Mouse (Mus musculus): ENCODE measurements around the gene Ccdc146. TPM values are rescaled to one million over a fixed set of nuclear protein-coding genes. Genes with fewer than 3 reads are reported as not detected.

The Ccdc146 gene
- polyA plus RNA-seq (2014; fragmentation: Nextera tagmentation; extraction: Ambion mirVana) = 2.2 TPM in 2 replicates

DNA sequence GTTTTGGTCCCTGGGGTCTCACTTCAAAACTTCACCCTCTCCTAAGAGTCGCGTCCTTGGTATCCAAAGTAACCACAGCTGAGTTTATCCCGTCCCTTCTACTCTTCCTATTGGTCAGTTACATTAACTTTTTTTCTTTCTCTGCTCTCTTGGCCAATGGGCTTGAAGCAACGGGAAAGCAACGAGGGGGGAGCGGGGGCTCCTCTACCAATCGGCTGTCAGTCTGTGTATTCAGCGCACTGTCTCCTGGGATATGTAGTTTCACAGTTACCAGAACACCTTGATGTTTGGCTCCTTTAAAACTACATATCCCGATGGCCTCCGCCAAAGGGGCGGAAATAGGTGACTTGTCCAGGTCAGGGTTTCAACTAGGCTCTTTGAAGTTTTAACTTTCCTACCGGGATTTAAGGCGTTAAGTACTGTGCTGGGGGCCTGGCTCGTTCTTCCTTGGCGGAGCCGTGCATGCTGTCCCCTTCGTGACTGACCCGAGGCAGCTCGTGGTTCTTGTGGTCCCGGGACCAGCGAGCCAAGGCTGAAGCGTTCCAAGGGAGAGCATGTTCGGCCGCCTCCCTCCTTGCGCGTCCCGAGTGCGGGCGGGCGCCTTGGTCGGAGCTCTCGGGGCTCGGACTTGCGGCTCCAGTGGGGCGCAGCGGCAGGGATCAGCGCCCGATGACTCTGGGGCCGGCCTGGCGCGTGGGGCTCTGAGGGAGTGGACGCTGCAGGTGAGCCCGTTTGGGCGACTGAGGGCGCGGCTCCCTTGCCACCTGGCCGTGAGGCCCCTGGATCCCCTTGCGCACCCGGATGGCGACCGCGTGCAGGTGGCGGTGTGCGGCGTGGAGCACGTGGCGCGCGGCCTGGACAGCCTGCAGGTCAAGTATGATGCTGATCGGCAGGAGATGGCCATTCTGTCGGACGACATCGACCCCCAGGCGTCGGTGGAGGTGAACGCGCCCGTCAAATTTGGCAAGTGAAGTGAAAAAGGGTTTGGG lies at the start of gene Ccdc146, which contains the start of gene Fam185a:
TSS of gene Ccdc146 (minus strand) at position 64 of the 989 bp plus-strand sequence.
TSS of gene Fam185a (plus strand) at position 345 of the 989 bp plus-strand sequence.
- H3K9me3 ChIP-seq (replicated peaks; ENCODE audit: control insufficient read depth, low read length) = no peaks in the 10 kb centered on the region
- H3K27ac ChIP-seq (ENCODE audit: low read depth, low read length) = peak within 1 kb of the TSS; percentile 64
- H3K4me3 ChIP-seq (ENCODE audit: low read depth, low read length) = peak within 1 kb of the TSS; percentile 89
- H3K36me3 ChIP-seq (ENCODE audit: control insufficient read depth, insufficient read depth, low read length) = no peaks in the 10 kb centered on the region
- peak within 1 kb of the TSS; percentile 98 for H3K4me2 ChIP-seq
- peaks cover 7% of the 10 kb centered on the region; the same call in 1 of the 2 replicates for H3K4me1 ChIP-seq (ENCODE audit: control insufficient read depth, insufficient read depth, low read length)
- H3K27me3 ChIP-seq (ENCODE audit: control insufficient read depth, insufficient read depth, low read length) = no peaks in the 10 kb centered on the region
- under 1% methylated on average over 68 of the region's 68 CpGs for WGBS (ENCODE audit: insufficient replicate concordance)
- H3K9ac ChIP-seq (ENCODE audit: low read depth, low read length) = peak within 1 kb of the TSS; percentile 81
- peak; percentile 99 for ATAC-seq (replicated peaks; ENCODE audit: insufficient number of reproducible peaks, low FRiP score, low TSS enrichment)

- Histone ChIP-seq H3K9ac (ENCODE audit: low read depth, low read length) (no peak overlapping the region), H3K4me2 (no peak overlapping the region), H3K36me3 (ENCODE audit: control insufficient read depth, insufficient read depth, low read length) (no peaks in the 10 kb centered on the region), H3K9me3 (replicated peaks; ENCODE audit: control insufficient read depth, low read length) (no peaks in the 10 kb centered on the region), H3K4me1 (ENCODE audit: control insufficient read depth, insufficient read depth, low read length) (no peaks in the 10 kb centered on the region), H3K27ac (ENCODE audit: low read depth, low read length) (no peak overlapping the region), H3K4me3 (ENCODE audit: low read depth, low read length) (no peak overlapping the region), H3K27me3 (ENCODE audit: control insufficient read depth, insufficient read depth, low read length) (no peaks in the 10 kb centered on the region)
- 92% methylated on average over 12 of the region's 12 CpGs for WGBS (ENCODE audit: insufficient replicate concordance)
- ATAC-seq (replicated peaks; ENCODE audit: insufficient number of reproducible peaks, low FRiP score, low TSS enrichment) = no peak
Measured at GRCm38 (mm10) chr5:21468100-21468499, 43.6 kb upstream of the Ccdc146 start.

- Histone ChIP-seq H3K36me3 (ENCODE audit: control insufficient read depth, insufficient read depth, low read length) (no peaks in the 10 kb centered on the region), H3K9ac (ENCODE audit: low read depth, low read length) (no peak overlapping the region), H3K4me1 (ENCODE audit: control insufficient read depth, insufficient read depth, low read length) (no peaks in the 10 kb centered on the region), H3K27ac (ENCODE audit: low read depth, low read length) (no peak overlapping the region), H3K4me3 (ENCODE audit: low read depth, low read length) (no peak overlapping the region), H3K27me3 (ENCODE audit: control insufficient read depth, insufficient read depth, low read length) (no peaks in the 10 kb centered on the region), H3K9me3 (replicated peaks; ENCODE audit: control insufficient read depth, low read length) (no peaks in the 10 kb centered on the region), H3K4me2 (no peak overlapping the region)
- no peak for ATAC-seq (replicated peaks; ENCODE audit: insufficient number of reproducible peaks, low FRiP score, low TSS enrichment)
- 72% methylated on average over 7 of the region's 7 CpGs for WGBS (ENCODE audit: insufficient replicate concordance)
Measured at GRCm38 (mm10) chr5:21467387-21467786, 42.9 kb upstream of the Ccdc146 start.

- no peak overlapping the region for H3K9ac ChIP-seq (ENCODE audit: low read depth, low read length)
- no peaks in the 10 kb centered on the region for H3K9me3 ChIP-seq (replicated peaks; ENCODE audit: control insufficient read depth, low read length)
- H3K4me3 ChIP-seq (ENCODE audit: low read depth, low read length) = no peak overlapping the region
- no peaks in the 10 kb centered on the region for H3K27me3 ChIP-seq (ENCODE audit: control insufficient read depth, insufficient read depth, low read length)
- 63% methylated on average over 8 of the region's 8 CpGs for WGBS (ENCODE audit: insufficient replicate concordance)
- peaks cover 3% of the 10 kb centered on the region; the same call in 1 of the 2 replicates for H3K4me1 ChIP-seq (ENCODE audit: control insufficient read depth, insufficient read depth, low read length)
- H3K27ac ChIP-seq (ENCODE audit: low read depth, low read length) = no peak overlapping the region
- ATAC-seq (replicated peaks; ENCODE audit: insufficient number of reproducible peaks, low FRiP score, low TSS enrichment) = no peak
- H3K4me2 ChIP-seq = no peak overlapping the region
- H3K36me3 ChIP-seq (ENCODE audit: control insufficient read depth, insufficient read depth, low read length) = no peaks in the 10 kb centered on the region
Measured at GRCm38 (mm10) chr5:21440833-21441530, 16.5 kb upstream of the Ccdc146 start.

DNA sequence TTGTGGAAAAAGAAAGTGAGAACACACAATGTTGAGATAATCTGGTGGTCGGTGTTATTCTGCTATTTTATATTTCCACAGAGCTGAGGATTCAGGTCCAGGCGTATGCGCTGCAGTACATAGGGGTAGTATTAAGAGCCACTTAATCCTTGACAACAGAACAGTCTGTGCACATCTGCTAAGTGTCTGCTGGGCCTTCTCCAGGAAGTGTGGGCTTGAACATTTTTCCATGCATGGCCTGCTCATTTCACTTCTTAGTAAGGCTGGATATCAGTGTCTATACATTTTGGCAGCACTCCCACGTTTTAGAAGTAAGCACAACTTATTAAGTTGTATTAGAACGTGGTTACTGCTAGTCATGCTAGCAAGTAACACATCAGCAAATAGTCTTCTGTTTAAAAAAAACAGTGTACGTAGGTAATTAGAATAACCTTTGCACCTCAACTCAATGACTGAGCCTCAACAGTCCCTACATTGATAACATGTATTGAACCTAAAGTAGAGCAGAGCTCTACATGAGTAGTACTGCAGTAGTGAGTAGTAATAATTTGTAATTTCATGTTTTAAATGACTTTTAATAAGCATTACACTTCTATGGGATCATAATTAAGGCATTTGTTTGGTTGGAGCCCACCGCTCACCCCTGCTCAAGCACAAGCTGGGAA lies 15.1 kb upstream of the Ccdc146 start:
- Histone ChIP-seq H3K4me2 (no peak overlapping the region), H3K4me1 (ENCODE audit: control insufficient read depth, insufficient read depth, low read length) (peaks cover 3% of the 10 kb centered on the region; the same call in 1 of the 2 replicates), H3K9ac (ENCODE audit: low read depth, low read length) (no peak overlapping the region), H3K9me3 (replicated peaks; ENCODE audit: control insufficient read depth, low read length) (no peaks in the 10 kb centered on the region), H3K4me3 (ENCODE audit: low read depth, low read length) (no peak overlapping the region), H3K36me3 (ENCODE audit: control insufficient read depth, insufficient read depth, low read length) (no peaks in the 10 kb centered on the region), H3K27ac (ENCODE audit: low read depth, low read length) (no peak overlapping the region), H3K27me3 (ENCODE audit: control insufficient read depth, insufficient read depth, low read length) (no peaks in the 10 kb centered on the region)
- no peak for ATAC-seq (replicated peaks; ENCODE audit: insufficient number of reproducible peaks, low FRiP score, low TSS enrichment)
- 83% methylated on average over 7 of the region's 7 CpGs for WGBS (ENCODE audit: insufficient replicate concordance)

GRCm38 (mm10) chr5:21438428-21438827 lies 14.0 kb upstream of the Ccdc146 start:
- H3K4me1 ChIP-seq (ENCODE audit: control insufficient read depth, insufficient read depth, low read length) = peaks cover 3% of the 10 kb centered on the region; the same call in 1 of the 2 replicates
- no peaks in the 10 kb centered on the region for H3K9me3 ChIP-seq (replicated peaks; ENCODE audit: control insufficient read depth, low read length)
- no peak overlapping the region for H3K4me3 ChIP-seq (ENCODE audit: low read depth, low read length)
- no peak overlapping the region for H3K9ac ChIP-seq (ENCODE audit: low read depth, low read length)
- ATAC-seq (replicated peaks; ENCODE audit: insufficient number of reproducible peaks, low FRiP score, low TSS enrichment) = no peak
- no peak overlapping the region for H3K27ac ChIP-seq (ENCODE audit: low read depth, low read length)
- no peak overlapping the region for H3K4me2 ChIP-seq
- no peaks in the 10 kb centered on the region for H3K27me3 ChIP-seq (ENCODE audit: control insufficient read depth, insufficient read depth, low read length)
- 88% methylated on average over 9 of the region's 9 CpGs for WGBS (ENCODE audit: insufficient replicate concordance)
- no peaks in the 10 kb centered on the region for H3K36me3 ChIP-seq (ENCODE audit: control insufficient read depth, insufficient read depth, low read length)

GRCm38 (mm10) chr5:21436471-21436975 lies 12.0 kb upstream of the Ccdc146 start:
- H3K4me1 ChIP-seq (ENCODE audit: control insufficient read depth, insufficient read depth, low read length) = peaks cover 3% of the 10 kb centered on the region; the same call in 1 of the 2 replicates
- no peak overlapping the region for H3K4me3 ChIP-seq (ENCODE audit: low read depth, low read length)
- no peak overlapping the region for H3K9ac ChIP-seq (ENCODE audit: low read depth, low read length)
- H3K9me3 ChIP-seq (replicated peaks; ENCODE audit: control insufficient read depth, low read length) = no peaks in the 10 kb centered on the region
- ATAC-seq (replicated peaks; ENCODE audit: insufficient number of reproducible peaks, low FRiP score, low TSS enrichment) = no peak
- WGBS (ENCODE audit: insufficient replicate concordance) = 75% methylated on average over 8 of the region's 8 CpGs
- no peaks in the 10 kb centered on the region for H3K36me3 ChIP-seq (ENCODE audit: control insufficient read depth, insufficient read depth, low read length)
- no peak overlapping the region for H3K4me2 ChIP-seq
- no peaks in the 10 kb centered on the region for H3K27me3 ChIP-seq (ENCODE audit: control insufficient read depth, insufficient read depth, low read length)
- no peak overlapping the region for H3K27ac ChIP-seq (ENCODE audit: low read depth, low read length)

All from heart, embryonic 11.5 days (tissue).